Mouse (Mus musculus): ENCODE data around the gene Cryaa. TPM values are rescaled to one million over a fixed set of nuclear protein-coding genes. Genes with fewer than 3 reads are reported as not detected.

Cryaa gene
- not detected for total RNA-seq (2021)

- intact Hi-C loops (cut with DNase I), result no loop called here
- no peak for DNase-seq
Measured at GRCm38 (mm10) chr17:31677507-31677906, at the start of gene Cryaa. Gene Cryaa, plus strand, starts transcription at chr17:31677807.

GRCm38 (mm10) chr17:31627961-31628360 is 49.6 kb upstream of the Cryaa start:
- DNase-seq, result no peak
- intact Hi-C loops (cut with DNase I), result no loop called here

- DNase-seq, result no peak
- intact Hi-C loops (cut with DNase I), result no loop called here
Measured at GRCm38 (mm10) chr17:31631081-31631800, 46.4 kb upstream of the Cryaa start.

- intact Hi-C loops (cut with DNase I), result no loop called here
- DNase-seq, result no peak
Measured at GRCm38 (mm10) chr17:31633007-31633406, 44.6 kb upstream of the Cryaa start.

- no peak for DNase-seq
- intact Hi-C loops (cut with DNase I), result no loop called here
Measured at GRCm38 (mm10) chr17:31634896-31635295, 42.7 kb upstream of the Cryaa start.

- no peak for DNase-seq
- intact Hi-C loops (cut with DNase I), result no loop called here
Measured at GRCm38 (mm10) chr17:31635781-31636180, 41.8 kb upstream of the Cryaa start.

- no peak for DNase-seq
- intact Hi-C loops (cut with DNase I), result no loop called here
Measured at GRCm38 (mm10) chr17:31636277-31636941, 41.2 kb upstream of the Cryaa start.

- intact Hi-C loops (cut with DNase I), result no loop called here
Measured at GRCm38 (mm10) chr17:31636942-31637811, 40.4 kb upstream of the Cryaa start, which contains the start of gene Cbs. Gene Cbs, minus strand, starts transcription at chr17:31637238.

GRCm38 (mm10) chr17:31637866-31638570 is 39.6 kb upstream of the Cryaa start:
- DNase-seq, result peak; percentile 49 to 52
- intact Hi-C loops (cut with DNase I), result no loop called here

More at GRCm38 (mm10) chr17:31636942-31637811, 40.4 kb upstream of the Cryaa start, which contains the start of gene Cbs:
- DNase-seq, result peak; percentile 82 to 84

- DNase-seq, result no peak
- intact Hi-C loops (cut with DNase I), result no loop called here
Measured at GRCm38 (mm10) chr17:31639651-31640050, 38.0 kb upstream of the Cryaa start.

- intact Hi-C loops (cut with DNase I), result no loop called here
- no peak for DNase-seq
Measured at GRCm38 (mm10) chr17:31642331-31642730, 35.3 kb upstream of the Cryaa start.

GRCm38 (mm10) chr17:31642913-31643312 is 34.7 kb upstream of the Cryaa start:
- intact Hi-C loops (cut with DNase I), result no loop called here
- DNase-seq, result no peak

GRCm38 (mm10) chr17:31646199-31647002 is 31.2 kb upstream of the Cryaa start:
- intact Hi-C loops (cut with DNase I), result no loop called here
- DNase-seq, result no peak

- DNase-seq, result peak; percentile 19 to 30
- intact Hi-C loops (cut with DNase I), result no loop called here
Measured at GRCm38 (mm10) chr17:31652152-31652551, 25.5 kb upstream of the Cryaa start.

- intact Hi-C loops (cut with DNase I), result no loop called here
- DNase-seq, result no peak
Measured at GRCm38 (mm10) chr17:31653277-31653676, 24.3 kb upstream of the Cryaa start.

GRCm38 (mm10) chr17:31655366-31655765 is 22.2 kb upstream of the Cryaa start:
- DNase-seq, result no peak
- intact Hi-C loops (cut with DNase I), result loop anchor here (5.0 kb wide), 1 partner anchor 143 kb away; no protein-coding TSS in a partner anchor

- intact Hi-C loops (cut with DNase I), result loop anchor here (5.0 kb wide), 1 partner anchor 144 kb away; no protein-coding TSS in a partner anchor
- no peak for DNase-seq
Measured at GRCm38 (mm10) chr17:31656682-31657081, 20.9 kb upstream of the Cryaa start.

GRCm38 (mm10) chr17:31657141-31657983 is 20.2 kb upstream of the Cryaa start:
- intact Hi-C loops (cut with DNase I), result loop anchor here (5.0 kb wide), 1 partner anchor 145 kb away; no protein-coding TSS in a partner anchor
- no peak for DNase-seq

GRCm38 (mm10) chr17:31658136-31658467 is 19.5 kb upstream of the Cryaa start:
- no peak for DNase-seq
- intact Hi-C loops (cut with DNase I), result loop anchor here (5.0 kb wide), 1 partner anchor 146 kb away; no protein-coding TSS in a partner anchor

Measured in heart, postnatal 10 days (tissue).